Mouse (Mus musculus): ENCODE measurements at regions not wholly inside any gene's neighbourhood (a gene's known extent, or its start where the extent isn't known, plus 50 kb on each side); places are given as distances from the start of the nearest gene placed in this dataset.
A peak's percentile ranks its signal among the peaks of the same experiment; 100 is the strongest.

DNA sequence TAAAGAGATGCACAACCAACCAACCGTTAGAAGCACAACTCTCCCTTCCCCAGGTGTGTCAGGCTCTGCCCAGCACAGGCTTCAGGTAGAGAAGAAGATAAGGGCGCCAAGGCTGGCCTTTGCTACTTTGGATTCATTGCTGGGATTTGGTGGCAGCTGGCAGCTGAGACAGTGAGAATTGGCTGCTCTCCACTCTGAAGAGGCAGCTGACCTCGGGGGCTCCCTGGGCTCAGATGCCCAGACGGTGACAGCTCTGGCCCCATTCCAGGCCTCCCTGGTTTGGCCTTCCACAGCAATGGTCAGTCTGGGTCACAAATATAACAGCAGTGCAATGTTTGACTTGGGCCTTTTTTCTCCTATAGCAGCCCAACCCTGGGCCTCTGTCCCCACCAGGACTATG, 411.9 kb downstream of the Bcor start:
- peak; percentile 74 to 78 for DNase-seq
- intact Hi-C loops (cut with DNase I) = no loop called here

DNA sequence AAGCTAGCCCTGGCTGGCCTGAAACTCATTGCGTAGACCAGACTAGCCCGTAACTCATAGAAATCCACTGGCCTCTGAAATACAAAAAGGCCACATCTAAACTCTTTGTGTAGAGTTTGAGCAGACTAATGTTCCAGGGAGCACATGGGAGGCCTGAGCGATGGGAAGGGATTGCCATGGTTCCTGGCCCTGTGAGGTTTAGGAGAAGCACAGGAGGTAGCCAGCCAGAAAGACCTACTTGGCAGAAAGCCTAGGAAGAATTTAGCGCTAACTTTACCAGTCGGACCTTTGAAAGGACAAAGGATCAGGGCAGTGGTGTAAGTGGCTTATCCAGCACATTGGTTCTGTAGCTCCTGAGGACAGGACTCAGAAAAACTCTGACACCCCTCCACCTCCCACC, 407.6 kb downstream of the Bcor start:
- intact Hi-C loops (cut with DNase I) = no loop called here
- peak in 1 of 2 experiments; percentile 10 for DNase-seq

DNA sequence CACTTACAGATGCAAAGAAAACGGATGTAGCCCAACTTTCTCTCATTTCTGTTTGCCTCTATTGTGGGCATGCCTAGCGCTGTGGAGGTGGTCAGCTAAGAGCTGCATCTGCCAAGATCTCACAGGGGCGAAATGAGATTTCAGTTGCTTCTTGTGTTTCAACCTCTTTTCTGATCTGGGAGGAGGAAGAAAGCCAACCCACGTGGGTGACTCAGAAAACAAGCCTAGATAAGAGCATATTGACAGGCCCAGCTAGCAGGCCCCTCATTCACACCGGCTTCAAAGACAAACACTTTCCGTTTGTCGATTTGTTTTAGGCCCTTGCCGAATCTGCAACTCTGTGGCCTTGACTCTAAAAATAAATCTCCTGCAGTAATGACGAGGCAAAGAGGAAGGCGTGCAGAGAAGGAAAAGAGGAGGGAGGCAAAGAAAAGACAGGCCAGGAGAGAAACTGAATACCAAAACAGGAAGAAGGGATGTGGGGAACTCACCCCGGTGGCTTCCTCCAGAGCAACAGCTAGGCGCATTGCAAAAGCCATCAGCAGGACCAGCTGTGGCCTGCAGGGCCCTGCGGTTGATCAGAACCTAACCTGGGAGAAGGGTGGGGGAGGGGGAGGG, 407.1 kb downstream of the Bcor start:
- DNase-seq = peak in 1 of 2 experiments; percentile 36
- intact Hi-C loops (cut with DNase I) = no loop called here

DNA sequence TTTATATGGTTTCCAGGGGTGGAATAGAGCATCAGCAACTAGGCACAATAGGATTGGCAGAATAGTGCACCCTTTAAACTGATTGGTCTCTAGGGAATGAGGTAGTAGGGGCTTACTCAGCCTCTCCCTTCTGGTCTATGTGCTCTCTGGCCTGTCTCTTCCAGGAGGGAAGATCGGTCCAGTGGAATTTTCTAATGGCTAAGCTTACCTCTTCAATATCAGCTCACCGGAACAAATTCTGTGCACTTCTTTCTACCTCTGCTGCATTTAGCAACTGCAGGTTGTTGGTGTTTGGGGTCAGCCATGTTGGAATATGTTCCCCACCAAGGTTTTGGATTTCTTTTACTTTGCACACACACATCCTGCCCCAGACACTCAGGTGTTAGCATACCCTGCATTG, 405.1 kb downstream of the Bcor start:
- intact Hi-C loops (cut with DNase I) = loop anchor here (5.0 kb wide), 1 partner anchor 407 kb away; the partner anchor contains the start of gene Bcor
- DNase-seq = no peak

DNA sequence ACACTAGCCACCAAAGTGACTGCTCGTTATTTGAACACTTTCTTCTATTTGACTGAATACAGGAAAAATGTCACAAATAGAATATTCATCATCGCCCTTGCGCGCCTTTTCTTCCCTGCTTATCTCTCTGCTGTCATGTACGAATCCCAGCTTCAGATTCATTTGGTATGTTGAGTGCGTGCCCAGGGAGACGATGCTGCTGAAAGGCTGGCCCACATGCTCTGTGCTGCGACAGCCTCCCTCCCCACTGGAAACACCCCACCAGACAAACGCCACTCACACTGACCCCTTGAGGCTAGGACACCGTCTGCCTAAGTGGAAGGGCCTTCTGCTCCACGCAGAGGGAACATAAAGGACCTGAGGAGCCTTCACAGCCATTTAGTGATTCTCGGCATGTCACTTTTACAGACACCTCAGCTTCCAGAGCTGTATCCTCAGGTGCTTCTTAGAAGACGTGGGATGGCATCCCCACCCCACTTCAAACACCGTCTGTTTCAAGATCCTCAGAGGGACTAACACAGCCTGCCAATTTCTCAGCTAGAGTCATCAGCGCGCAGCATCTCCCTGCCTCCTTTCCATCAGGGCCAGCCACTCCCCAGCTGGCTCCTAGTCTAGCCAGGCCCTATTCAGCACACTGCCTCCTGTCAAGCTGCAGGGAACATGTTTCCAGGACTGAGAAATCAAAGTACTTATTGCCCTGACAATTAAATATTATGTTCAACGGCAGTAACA, 396.6 kb downstream of the Bcor start:
- DNase-seq = peak; percentile 21 to 31
- intact Hi-C loops (cut with DNase I) = no loop called here

DNA sequence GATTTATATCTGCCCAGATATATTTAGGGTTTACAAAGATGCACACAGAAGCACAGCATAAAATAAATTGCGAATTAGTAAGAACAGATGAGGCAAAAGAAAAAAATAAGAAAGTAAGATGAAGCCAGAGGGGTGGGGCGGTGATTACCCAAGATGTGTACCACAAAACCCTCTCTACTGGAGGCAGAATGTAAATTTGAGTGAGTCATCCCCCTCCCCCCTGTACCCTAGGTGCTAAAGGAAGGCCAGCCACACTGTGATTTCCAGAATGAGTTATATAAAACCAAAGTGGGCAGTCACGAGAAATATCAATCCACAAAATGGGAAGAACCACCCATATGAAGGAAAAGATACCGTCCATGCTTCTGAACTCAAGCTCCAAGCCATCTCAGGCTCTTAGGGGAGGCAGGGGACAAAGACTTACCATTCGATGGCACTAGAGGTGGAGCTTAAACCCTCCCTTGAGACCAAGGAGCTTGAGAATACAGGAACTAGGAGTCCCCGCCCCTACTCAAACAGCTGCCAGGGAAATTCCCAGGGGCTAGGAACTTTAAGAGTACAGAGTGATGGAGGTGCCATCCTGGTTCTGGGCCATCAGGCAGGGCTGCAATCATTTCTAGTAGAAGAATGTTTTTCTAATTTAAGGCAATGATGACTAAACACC, 383.8 kb downstream of the Bcor start:
- intact Hi-C loops (cut with DNase I) = no loop called here
- no peak for DNase-seq

DNA sequence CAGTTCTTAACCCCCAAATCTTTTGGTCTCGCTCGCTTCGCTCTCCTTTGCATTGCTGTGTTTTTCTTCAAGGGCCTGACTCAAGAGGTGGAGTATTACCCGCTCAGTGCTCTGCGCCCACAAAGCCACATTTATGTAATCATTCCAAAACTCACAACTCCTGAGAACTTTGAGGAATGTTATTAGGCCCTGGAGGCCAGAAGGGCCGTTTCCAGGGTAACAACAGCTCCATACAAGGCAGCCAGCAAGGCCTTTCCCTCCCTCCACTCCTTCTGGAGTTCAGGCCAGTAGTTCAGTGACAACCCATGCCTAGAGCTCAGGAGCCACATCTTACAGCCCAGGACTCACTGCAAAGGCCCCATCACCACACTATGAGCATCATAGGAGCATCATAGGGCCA, 365.1 kb downstream of the Bcor start:
- peak in 1 of 2 experiments; percentile 10 for DNase-seq
- intact Hi-C loops (cut with DNase I) = no loop called here

DNA sequence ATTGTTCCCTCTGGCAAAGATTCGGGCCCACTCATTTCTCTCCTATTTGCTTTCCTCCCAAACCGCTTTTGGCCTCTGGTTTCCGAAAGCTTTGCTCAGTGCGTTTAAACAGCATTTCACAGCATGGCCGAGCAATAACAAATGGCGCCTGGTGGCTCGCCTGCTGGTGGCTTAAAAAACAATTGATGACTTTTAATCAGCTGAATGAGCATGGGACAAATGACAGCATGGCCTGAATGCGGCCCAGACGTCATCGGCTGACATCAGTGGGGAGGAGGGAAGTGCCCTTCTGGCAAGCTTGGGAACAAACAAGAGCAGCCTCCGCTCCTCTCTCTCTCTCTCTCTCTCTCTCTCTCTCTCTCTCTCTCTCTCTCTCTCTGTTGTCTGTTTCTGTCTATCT, 362.3 kb downstream of the Bcor start:
- intact Hi-C loops (cut with DNase I) = no loop called here
- DNase-seq = peak; percentile 62 to 74

DNA sequence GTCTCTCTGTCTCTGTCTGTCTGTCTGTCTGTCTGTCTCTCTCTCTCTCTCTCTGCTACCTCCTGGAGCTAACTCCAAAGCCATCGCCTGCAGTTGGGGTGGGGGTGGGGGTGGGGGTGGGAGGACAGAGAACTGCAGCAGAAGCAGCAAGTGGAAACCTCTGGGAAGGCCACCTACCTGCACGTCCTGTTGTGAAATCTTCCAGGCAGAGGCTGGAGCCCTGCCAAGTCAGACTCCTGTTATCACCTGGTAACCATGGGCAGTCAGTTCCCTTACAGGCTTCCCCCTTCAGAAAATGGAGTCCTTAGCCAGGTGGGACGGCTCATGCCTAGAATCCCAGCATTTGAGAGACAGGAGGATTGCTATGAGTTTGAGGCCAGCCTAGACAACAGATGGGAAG, 361.8 kb downstream of the Bcor start:
- DNase-seq = no peak
- intact Hi-C loops (cut with DNase I) = no loop called here

DNA sequence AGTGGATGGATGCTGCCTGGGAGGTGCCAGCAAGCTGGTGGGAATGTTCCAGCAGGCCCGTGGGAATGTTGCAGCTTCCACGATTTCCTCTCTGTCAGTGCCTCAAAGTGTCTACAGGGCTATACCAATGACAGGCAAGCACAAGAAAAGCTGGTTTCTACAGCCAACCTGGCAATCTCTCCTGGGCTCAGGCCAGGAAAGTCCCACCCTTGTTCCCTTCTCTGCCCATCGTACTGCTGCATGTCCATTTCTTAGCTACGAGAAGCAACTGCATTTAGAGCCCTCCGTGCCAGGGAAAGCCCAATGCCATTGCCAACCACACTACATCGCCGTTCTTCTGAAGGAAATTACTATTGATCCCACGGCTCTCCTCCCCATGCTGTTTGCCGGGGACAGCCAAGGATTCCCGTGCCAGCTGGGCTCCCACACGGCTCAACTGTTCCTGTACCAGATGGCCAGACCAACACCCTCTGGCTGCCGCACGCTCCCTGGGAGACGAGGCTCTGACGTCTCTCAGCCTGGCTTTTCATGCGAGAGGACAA, 359.7 kb downstream of the Bcor start:
- intact Hi-C loops (cut with DNase I) = loop anchor here (2.0 to 10.0 kb wide), 3 partner anchors 166 to 284 kb away; no protein-coding TSS in a partner anchor
- no peak for DNase-seq

DNA sequence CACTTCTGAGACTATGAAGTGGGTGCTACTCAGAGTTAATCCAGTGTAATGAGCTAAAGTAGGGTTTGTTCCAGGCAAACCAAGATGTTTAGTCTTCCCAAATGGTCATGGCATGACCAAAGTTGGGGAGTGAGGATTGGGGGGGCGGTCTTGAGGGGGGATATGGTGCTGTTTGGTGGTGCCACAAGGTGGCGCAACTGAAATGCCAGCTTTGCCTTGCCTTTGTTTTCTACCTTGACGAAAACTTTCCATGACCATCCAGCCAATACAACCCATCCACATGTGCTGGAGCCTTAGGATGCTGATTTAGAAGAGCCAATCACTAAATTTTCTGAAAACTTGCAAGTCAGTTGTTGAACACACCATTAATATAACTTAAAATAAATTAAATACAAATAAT, 358.9 kb downstream of the Bcor start:
- intact Hi-C loops (cut with DNase I) = loop anchor here (2.0 to 10.0 kb wide), 3 partner anchors 166 to 284 kb away; no protein-coding TSS in a partner anchor

DNA sequence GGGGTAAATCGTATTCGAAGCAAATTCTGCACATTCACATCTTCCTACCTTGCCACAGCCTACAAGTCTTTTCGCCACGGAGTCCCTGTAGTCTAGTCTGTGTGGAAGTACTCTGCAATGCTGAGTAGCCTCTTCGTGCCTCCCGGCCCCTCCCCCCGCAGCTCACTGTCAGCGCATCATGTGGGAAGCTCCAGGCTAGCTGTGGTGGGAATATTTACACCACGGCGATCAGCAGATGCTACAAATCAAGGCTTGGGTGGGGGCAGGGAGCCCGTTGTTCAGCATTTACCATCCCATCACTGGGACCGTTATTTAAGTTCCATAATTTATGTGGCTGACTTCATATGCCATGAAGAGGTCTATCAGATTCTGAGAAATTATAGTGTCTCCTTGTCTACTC, 358.5 kb downstream of the Bcor start:
- intact Hi-C loops (cut with DNase I) = loop anchor here (2.0 to 10.0 kb wide), 3 partner anchors 167 to 283 kb away; no protein-coding TSS in a partner anchor

More for the DNA sequence above, 358.9 kb downstream of the Bcor start:
- DNase-seq = no peak

DNA sequence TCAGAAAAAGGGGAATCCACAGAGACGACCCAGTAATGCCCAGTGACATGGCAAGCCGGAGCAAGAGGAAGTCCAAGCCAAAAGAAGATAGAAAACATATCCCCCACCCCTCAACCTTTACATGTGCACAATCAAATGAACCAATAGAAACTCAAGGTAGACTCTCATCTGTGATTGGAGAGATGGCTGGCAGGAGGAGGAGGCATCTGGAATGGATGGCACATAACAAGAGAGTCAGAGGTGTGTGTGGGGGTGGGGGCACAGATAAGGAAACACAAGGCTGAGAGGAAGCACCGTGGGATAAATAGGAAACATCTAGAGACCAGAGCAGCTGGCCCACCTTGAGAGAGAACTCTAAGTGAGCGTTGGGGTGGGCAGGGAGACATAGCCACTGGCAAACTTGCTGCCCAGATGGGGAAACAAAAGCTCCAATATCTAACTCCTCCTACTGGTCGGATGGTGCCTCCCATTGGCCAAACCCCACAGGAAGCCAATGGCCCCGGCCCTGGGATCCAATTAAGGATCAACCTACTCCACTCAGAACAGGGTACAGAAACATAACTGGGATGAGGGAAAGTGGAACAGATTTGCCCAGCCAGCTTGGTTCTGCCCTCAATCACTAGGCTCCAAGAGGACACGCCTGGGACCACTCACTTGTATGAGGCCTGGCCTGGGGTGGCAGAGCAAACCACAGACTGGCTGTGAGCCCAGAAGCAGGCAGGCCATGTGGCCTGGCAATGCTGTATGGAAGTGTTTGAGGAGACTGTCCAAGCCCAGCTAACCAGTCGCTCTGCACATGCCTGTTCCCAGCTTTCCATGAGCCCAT, 357.9 kb downstream of the Bcor start:
- DNase-seq = peak; percentile 58 to 62
- intact Hi-C loops (cut with DNase I) = loop anchor here (10.0 kb wide), 2 partner anchors 203 to 283 kb away; no protein-coding TSS in a partner anchor

More for the DNA sequence above, 358.5 kb downstream of the Bcor start:
- no peak for DNase-seq

DNA sequence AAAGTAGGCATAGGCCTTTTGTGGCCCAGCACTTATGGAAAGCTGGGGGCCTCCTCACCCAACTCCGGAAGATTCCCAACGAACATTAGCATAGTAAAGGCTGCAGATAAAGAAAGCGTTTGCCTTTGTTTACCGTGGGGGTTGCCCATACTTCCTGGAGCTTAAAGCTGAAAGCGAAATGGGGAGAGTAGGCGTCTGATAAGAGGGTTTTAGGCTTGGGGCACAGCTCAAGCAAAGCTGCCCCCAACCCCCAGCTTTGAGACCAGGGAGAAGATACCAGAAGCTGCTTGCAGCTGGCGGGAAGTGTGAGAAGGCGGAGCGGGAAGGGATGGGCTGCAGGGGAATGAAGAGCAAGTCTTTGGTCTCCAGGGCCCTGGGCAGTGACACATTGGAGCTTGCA, 356.9 kb downstream of the Bcor start:
- DNase-seq = no peak
- intact Hi-C loops (cut with DNase I) = loop anchor here (10.0 kb wide), 2 partner anchors 202 to 282 kb away; no protein-coding TSS in a partner anchor

DNA sequence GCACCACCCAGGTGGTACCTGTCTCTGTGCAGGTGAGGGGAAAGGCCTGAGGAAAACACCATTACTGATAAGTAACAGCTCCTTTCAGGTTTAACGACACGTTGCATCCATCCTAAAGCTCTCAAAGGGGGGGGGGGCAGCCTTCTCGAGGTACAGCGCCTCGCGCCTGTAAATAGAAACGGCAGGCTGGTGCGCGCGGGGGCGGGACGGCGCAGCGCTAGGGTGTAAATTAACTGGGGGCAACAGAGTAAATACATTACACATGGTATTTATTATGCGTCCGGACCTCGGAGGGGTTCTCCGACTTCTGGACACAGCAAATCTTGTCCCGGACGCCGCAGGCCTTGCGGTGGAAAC, 353.3 kb downstream of the Bcor start:
- no peak for DNase-seq
- intact Hi-C loops (cut with DNase I) = loop anchor here (5.0 to 10.0 kb wide), 3 partner anchors 198 to 350 kb away; no protein-coding TSS in a partner anchor

DNA sequence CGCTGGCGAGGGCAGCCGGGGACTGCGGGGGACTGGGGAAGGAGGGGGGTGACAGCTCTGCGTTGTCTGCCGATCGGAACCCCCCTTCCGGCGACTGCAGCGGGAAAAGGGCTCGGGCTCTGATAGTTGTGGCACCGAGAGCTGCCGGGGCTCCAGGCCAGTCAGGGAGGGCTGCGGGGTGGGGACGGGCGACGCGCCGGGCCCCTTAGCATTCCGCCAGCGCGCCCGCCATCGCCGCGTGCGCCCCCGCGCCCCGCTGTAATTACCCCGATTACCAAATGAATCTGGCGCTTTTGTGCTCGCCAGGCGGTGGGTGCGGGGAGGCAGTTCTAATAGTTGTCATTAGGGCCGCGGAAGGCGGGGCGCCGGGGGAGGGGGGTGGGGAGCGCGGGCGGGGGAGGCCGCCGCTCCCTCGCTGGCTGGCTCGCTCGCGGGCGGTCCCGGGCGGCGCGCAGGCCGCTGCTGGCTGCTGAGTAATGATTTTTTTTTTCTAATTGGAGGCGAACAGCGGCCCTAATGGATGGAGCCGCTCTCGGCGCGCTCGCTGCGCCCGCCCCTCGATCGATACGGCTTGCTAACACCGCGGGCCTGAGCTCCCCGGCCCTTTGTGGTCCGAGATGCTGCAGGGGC, 352.8 kb downstream of the Bcor start:
- intact Hi-C loops (cut with DNase I) = loop anchor here (5.0 to 10.0 kb wide), 3 partner anchors 197 to 350 kb away; no protein-coding TSS in a partner anchor
- peak; percentile 43 to 48 for DNase-seq

DNA sequence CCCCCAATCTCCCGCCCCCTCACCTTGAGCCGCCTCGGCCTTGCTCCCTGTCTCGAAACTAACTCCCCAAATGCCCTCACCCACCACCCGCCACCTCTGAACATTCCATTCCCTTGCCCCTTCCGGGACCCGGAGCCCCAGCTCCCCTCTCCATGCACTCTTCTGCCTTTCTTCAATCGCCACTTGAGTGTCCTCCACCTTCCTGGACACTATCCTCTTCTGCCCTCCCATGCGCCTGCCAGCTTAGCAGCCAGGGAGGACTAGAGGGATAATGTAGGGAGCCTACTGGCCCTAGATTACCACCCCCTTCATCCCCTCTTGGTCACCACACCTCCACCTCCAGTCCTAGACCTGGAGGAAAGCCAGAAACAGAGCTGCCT, 352.3 kb downstream of the Bcor start:
- intact Hi-C loops (cut with DNase I) = loop anchor here (5.0 to 10.0 kb wide), 3 partner anchors 197 to 349 kb away; no protein-coding TSS in a partner anchor

DNA sequence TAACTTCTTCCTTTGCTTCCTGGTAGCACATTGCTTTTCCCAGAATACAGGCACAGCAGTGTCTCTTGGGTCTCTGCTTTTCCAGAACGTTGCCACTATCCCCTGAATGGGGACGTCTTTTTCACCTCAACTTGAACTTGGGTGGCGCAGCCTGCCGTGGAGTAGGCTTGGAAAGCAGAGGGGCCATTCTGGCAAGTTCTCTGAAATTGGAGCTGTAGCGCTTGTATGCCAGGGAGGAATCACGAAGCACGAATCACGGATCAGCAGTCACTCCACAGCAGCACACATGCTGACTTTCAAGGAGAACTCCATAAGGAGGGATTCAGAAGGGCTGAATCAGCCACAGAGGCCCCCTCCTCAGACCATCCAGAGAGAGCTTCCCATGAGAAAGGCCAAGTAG, 351.2 kb downstream of the Bcor start:
- DNase-seq = peak in 1 of 2 experiments; percentile 30
- intact Hi-C loops (cut with DNase I) = loop anchor here (5.0 to 10.0 kb wide), 3 partner anchors 196 to 348 kb away; no protein-coding TSS in a partner anchor

More for the DNA sequence above, 352.3 kb downstream of the Bcor start:
- DNase-seq = peak in 1 of 2 experiments; percentile 25

DNA sequence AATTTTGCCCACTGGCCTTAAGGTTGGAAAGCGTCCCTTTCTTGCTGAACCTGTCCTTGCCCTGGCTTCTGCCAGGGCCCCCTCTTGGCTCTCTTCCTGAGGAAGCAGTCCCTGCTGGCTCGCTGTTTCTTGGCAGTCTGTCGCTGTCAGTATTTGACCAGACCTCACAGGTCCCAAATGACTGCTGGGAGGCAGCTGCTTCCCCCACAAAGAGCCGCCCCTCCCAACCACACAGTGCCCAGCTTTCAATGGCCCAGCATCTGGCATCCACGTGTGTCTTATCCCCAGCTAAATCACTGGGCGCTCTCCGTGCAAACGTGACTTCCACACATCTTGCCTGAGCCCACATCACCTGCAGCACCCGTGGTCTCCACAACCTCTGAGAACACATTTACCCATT, 345.3 kb downstream of the Bcor start:
- DNase-seq = no peak
- intact Hi-C loops (cut with DNase I) = no loop called here
